Mouse (Mus musculus): ENCODE results near the gene Otp. TPM values are rescaled to one million over a fixed set of nuclear protein-coding genes. Genes with fewer than 3 reads are reported as not detected.

Gene Otp
- total RNA-seq, 1 experiment from 2014 or later: not detected

DNA sequence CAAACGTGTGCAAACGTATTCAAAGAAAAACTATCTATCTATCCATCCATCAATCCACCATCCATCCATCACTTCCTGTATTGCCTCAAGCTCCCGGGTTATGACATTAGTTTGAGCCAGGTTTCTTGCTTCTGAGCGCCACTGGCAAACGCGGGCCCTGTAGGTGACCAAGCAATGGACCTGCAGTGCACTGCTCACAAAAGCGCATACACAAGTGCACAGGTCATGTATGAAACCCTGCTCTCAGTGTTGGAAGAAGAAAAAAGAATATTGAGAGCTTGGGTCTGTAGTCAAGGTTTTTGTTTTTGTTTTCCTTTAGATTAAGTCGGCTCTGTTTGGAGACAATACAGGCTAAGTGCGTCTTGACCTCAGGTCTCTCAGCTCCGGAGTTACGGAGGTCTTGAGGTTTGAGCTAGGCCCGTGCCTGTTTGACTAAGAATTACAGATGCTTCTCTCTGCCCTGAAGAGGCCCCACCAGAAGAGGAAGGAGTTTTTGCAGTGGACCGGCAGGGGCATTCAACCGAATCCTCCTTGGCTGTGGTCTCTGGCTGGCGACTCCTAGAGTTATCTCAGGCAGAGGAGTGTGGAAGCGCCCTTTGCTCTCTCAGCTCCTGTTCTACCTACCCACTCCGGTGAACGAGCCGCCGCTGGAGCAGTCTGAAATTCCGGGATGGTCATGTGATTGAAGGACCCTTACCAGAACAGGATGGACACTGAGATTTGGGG is 4.8 kb upstream of the Otp start:
- no peak for ATAC-seq (replicated peaks in 1 of 2; ENCODE audit: insufficient read depth in 1 of 2, low FRiP score in 2 of 2, low TSS enrichment in 1 of 2, low read depth in 1 of 2, poor library complexity in 2 of 2, severe bottlenecking in 2 of 2)

- no peak for ATAC-seq (replicated peaks in 1 of 2; ENCODE audit: insufficient read depth in 1 of 2, low FRiP score in 2 of 2, low TSS enrichment in 1 of 2, low read depth in 1 of 2, poor library complexity in 2 of 2, severe bottlenecking in 2 of 2)
Measured at GRCm38 (mm10) chr13:94871806-94872320, 3.5 kb upstream of the Otp start.

GRCm38 (mm10) chr13:94872439-94872838 is 3.0 kb upstream of the Otp start:
- no peak for ATAC-seq (replicated peaks in 1 of 2; ENCODE audit: insufficient read depth in 1 of 2, low FRiP score in 2 of 2, low TSS enrichment in 1 of 2, low read depth in 1 of 2, poor library complexity in 2 of 2, severe bottlenecking in 2 of 2)

DNA sequence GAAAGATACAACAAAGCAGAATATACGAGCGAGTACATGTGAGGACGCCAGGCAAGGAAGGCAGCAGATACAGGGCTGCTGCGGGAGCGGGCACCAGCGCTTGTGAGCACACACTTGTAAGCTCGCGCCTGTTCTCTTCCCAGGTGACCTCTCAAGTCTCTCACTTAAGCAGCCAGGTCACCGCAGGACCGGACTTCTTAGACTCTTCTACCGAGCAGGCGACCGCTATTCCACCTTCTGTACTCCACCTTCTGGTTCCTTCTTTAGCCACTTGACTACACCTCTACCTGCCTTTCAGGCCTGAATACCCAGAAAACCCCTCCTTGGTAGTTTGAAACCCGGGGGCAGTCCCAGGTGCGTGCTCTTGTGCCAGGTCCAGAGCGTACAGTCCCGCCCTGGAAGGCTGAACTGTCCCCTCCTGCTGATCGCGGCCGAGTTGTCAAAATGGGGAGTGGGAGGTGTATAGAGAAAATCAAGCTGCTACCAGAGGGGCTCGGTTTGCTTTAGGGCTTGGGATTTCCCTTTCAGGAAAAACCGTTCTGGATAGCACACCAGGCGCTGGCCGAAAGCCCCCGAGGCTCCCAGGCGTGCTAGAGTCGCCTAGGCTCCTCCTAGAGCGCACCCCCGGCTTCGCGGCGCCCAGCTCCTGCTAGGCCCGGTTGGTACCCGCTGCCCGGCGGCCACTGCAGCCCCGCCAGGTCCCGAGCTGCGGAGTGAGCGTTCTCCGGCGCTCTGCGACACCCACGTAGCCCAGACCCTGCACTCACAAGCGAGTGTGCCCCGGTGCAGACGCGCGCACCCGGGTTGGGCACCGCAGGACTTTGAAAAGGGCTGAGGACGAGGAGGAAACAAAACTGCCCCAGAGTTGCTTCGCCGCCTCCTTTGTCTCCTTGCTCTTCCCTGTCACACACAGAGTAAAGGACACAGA is 2.0 kb upstream of the Otp start:
- ATAC-seq (replicated peaks in 1 of 2; ENCODE audit: insufficient read depth in 1 of 2, low FRiP score in 2 of 2, low TSS enrichment in 1 of 2, low read depth in 1 of 2, poor library complexity in 2 of 2, severe bottlenecking in 2 of 2): no peak

DNA sequence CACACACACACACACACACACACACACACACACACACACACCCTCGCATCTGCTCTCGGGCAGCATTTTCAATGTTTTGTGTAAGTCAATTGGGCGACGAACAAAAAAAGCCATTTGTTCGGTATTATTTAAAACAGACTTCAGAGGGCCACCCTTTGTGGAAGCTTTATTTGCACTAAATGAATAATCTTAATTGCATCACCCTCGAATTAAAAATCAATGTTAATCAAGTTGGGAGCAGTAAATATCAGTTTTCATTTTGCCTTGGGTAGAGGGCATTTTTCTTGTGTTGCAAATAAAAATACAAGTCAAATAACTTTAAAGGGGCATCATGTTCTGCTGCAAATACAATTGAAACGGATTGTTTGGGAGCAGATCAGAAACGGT is 1.4 kb upstream of the Otp start:
- ATAC-seq (replicated peaks in 1 of 2; ENCODE audit: insufficient read depth in 1 of 2, low FRiP score in 2 of 2, low TSS enrichment in 1 of 2, low read depth in 1 of 2, poor library complexity in 2 of 2, severe bottlenecking in 2 of 2): no peak

GRCm38 (mm10) chr13:94874656-94875395 is 576 bp upstream of the Otp start:
- ATAC-seq (replicated peaks in 1 of 2; ENCODE audit: insufficient read depth in 1 of 2, low FRiP score in 2 of 2, low TSS enrichment in 1 of 2, low read depth in 1 of 2, poor library complexity in 2 of 2, severe bottlenecking in 2 of 2): no peak

GRCm38 (mm10) chr13:94876286-94877210 is 1.1 kb downstream of the Otp start:
- no peak for ATAC-seq (replicated peaks in 1 of 2; ENCODE audit: insufficient read depth in 1 of 2, low FRiP score in 2 of 2, low TSS enrichment in 1 of 2, low read depth in 1 of 2, poor library complexity in 2 of 2, severe bottlenecking in 2 of 2)

GRCm38 (mm10) chr13:94877211-94877590 is 1.8 kb downstream of the Otp start:
- ATAC-seq (replicated peaks in 1 of 2; ENCODE audit: insufficient read depth in 1 of 2, low FRiP score in 2 of 2, low TSS enrichment in 1 of 2, low read depth in 1 of 2, poor library complexity in 2 of 2, severe bottlenecking in 2 of 2): no peak

DNA sequence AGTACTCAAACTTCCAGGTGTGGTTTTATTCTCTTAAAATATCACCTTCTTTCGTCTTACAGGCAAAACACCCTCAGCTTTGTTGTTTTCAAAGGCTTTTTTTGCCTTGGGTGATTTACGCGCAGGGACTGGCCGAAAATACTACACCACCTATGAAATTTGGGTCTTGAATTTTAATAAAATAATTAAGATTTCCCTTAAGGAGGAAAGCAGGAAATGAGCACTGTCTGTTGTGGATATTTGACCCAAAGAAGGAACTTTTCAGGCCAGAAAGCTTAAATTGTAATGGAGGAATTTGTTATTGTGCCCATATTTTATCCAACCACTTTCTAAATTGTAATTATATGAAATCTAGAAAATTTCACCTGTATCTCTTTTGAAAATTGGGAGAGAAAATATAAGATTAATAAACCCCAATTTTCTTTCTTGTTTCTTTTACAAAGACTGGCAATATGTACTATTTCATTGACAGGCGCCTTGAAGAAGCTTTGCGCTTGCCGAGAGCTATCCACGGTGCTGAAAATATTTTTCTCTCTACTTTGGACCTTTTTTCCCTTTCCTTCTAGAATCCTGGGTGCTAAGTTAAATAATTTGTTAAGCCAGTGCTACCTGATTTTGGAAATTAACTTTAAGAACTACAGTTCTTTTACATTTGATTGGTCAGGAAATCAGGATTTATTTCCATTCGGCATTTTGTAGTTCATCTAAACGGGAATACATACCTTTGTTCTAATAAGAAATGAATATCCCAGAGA is 2.8 kb downstream of the Otp start:
- no peak for ATAC-seq (replicated peaks in 1 of 2; ENCODE audit: insufficient read depth in 1 of 2, low FRiP score in 2 of 2, low TSS enrichment in 1 of 2, low read depth in 1 of 2, poor library complexity in 2 of 2, severe bottlenecking in 2 of 2)

- ATAC-seq (replicated peaks in 1 of 2; ENCODE audit: insufficient read depth in 1 of 2, low FRiP score in 2 of 2, low TSS enrichment in 1 of 2, low read depth in 1 of 2, poor library complexity in 2 of 2, severe bottlenecking in 2 of 2): no peak
Measured at GRCm38 (mm10) chr13:94881201-94881600, 5.8 kb downstream of the Otp start.

DNA sequence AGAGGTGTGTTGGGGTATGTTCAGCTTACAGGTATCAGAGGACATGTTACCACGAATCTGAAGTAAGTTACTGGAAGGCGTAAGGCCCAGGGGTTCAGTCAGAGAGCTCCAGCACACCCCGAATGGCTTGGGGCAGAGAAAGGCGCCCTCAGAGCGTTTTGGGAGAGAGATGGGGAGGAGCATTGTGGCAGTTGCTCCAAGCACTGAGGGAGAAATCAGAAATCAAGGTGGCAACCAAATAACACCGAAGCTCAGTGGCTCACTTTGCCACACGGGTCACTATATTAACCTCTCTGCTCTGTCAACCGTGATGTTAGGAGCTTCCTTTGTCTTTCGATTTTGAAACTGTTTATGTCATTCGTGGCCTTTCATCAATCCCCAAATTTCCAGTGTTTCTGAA is 6.8 kb downstream of the Otp start:
- ATAC-seq (replicated peaks in 1 of 2; ENCODE audit: insufficient read depth in 1 of 2, low FRiP score in 2 of 2, low TSS enrichment in 1 of 2, low read depth in 1 of 2, poor library complexity in 2 of 2, severe bottlenecking in 2 of 2): no peak

GRCm38 (mm10) chr13:94882711-94883145 is 7.3 kb downstream of the Otp start:
- ATAC-seq (replicated peaks in 1 of 2; ENCODE audit: insufficient read depth in 1 of 2, low FRiP score in 2 of 2, low TSS enrichment in 1 of 2, low read depth in 1 of 2, poor library complexity in 2 of 2, severe bottlenecking in 2 of 2): no peak

GRCm38 (mm10) chr13:94883163-94883965 is 8.0 kb downstream of the Otp start:
- peak; percentile 29 to 42; a peak in 2 of 4 replicates for ATAC-seq (replicated peaks in 1 of 2; ENCODE audit: insufficient read depth in 1 of 2, low FRiP score in 2 of 2, low TSS enrichment in 1 of 2, low read depth in 1 of 2, poor library complexity in 2 of 2, severe bottlenecking in 2 of 2)

DNA sequence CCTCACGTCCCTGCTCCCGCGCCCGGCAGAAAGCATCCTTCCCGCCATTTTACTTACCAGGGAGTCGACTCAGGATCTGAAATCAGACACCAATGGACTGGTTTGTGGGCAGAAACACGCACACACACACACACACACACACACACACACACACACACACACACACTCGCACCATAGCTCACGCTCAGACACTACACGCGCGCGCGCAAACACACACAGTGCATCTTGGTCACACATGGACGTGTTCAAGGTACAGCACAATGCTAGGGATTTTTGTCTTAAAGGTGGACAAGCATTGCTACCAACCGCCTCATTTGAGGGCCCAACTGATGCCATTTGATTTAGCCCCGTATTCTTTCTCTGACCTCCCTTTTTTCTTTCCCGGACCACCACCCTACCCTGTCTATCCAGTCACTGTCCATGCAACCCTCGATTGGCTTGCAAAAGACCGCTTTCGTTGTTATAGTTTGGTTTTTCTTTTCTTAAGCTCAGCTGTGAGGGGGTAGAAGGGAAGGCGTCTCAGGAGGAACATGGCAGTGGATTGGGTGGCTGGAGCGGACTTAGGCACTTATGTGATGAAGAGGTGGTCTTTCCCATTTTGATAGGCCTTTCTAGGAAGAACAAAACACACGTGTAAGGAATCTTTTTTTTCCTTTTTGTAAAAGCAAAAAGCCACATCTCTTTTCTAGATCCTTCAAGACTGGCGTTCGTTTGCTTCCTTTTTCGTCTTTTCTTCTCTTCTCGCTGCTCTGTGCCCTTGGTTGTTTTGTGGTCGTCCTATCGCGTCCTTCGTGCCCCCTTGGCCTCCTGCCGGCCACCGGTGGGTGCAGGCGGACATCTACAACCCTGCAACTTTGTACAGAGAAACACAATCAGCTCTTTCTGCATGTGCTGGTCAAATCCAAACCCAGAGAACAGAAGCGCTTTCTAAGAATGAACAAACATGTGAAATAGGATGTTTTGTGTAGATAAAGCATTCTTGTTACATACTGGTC is 8.9 kb downstream of the Otp start:
- no peak for ATAC-seq (replicated peaks in 1 of 2; ENCODE audit: insufficient read depth in 1 of 2, low FRiP score in 2 of 2, low TSS enrichment in 1 of 2, low read depth in 1 of 2, poor library complexity in 2 of 2, severe bottlenecking in 2 of 2)
